Mouse (Mus musculus) c-Kit-positive CD71-positive TER-119-positive erythroid progenitor cells, embryonic 14.5 days (primary cell): ENCODE data around the gene Slc16a5.
"Not testable (repeated sequence)": the region's sequence is repeated elsewhere in the genome, so short reads cannot be mapped to it uniquely, and the experiment has no call there.

ENCODE experiments used
- DNase-seq: peaks from one replicate; pipeline ENCODE4 v3.0.0-alpha.2; 2013; ENCODE audit warnings: low spot score

Slc16a5 gene

GRCm38 (mm10) chr11:115481553-115482259 is 19.4 kb downstream of the Slc16a5 start:
- DNase-seq = no peak

DNA sequence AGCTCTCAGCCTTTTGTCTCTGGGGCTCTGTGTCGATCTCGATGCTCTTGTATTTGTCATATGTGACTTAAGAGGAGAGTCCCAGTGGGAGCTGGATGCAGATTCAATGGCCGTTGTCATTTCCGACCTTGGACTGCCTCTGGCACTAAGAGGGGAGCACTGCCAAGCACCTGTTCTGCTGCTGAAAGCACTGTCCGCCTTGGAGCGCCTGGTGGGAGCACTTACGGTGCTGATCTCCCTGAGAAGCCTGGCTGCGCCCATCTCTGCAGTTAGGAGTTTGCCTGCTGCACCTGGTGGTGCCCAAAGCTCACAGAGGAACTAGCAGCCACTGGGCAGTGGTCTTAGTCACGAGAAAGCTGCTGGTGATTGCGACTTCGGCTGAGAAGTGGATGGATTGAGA is 21.0 kb downstream of the Slc16a5 start:
- DNase-seq = no peak

DNA sequence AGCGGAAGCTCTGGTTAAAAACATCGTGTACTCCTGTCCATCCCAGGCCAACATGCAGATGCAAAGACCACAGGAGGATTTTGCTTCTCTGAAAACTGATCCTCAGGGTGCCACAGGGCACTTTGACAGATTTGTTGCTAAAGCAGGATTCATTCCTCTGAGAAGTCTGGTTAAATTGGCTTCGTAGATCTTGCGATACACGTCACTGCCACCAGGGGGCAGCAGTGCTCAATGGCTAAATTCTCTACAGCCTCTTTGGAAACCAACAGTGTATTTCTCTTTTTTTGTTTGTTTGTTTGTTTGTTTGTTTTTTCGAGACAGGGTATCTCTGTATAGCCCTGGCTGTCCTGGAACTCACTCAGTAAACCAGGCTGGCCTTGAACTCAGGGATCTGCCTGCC is 21.5 kb downstream of the Slc16a5 start:
- peak; percentile 83 for DNase-seq

- DNase-seq = no peak
These were observed 22.9 kb downstream of the Slc16a5 start for GRCm38 (mm10) chr11:115485155-115485554.

DNA sequence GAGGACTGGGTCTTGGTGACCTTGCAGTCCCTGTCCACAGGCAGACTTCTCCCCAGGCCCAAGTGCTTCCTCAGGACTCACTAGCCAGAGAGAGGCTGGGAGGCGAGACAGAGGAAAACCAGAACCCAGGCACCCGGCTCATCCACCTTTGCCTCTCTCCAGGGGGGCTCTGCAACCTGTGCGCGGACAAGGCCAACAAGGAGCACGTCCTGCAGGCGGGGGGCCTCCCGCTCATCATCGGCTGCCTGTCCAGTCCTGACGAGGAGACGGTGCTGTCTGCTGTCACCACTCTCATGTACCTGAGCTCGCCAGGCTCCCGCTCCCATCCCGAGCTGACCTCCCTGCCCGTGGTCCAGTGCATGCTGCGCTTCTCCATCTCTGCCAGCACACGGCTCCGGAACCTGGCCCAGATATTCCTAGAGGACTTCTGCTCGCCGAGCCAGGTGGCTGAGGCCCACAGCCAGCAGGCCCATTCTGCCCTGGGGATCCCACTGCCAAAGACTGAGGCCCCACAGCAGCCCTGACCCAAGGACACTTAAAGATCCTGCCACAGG is 26.4 kb downstream of the Slc16a5 start:
- DNase-seq = no peak

DNA sequence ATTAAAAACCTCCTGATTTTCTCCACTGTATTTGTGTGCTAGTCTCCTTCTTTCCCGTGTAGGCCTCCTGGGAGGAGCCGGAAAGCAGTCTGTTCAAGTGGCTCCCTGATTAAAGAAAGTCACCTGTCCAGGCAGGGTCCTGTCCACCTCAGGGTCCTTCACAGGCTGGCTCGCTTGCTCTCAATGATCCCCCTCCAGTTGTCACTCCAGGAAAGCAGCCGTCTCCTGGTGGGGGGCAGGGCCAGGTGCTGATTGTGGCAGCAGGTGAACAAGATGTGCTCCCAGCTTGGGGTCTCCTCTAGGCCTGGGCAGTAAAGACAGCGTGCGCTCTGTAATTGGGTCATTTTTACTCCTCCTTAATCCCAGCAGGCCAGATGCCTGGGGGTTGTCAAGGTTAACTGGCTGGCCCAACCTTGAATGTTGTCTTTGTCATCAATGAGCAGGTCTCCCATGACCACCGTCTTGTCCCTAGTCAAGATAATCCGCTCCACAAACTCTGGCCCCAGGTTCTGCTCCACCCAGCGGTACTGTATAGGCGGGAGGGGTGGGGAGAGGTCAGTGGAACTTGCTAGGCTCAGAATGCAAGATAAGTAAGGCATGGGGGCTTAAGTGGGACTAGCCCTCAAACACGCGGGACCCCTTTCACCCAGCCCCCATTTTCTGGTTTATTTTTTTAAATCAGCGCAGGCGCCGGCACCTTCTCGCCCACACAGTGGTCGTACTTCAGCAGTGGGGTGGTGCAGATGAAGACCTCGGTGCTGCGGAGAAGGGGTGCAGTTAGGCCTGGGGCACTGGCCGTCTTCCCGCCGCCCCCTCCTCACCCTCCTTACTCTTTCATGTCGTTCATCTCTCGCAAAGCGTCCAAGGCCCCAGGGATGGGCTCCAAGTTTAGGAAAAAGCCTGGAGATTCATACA is 28.4 kb downstream of the Slc16a5 start:
- no peak for DNase-seq

- peak; percentile 76 for DNase-seq
These were observed 29.2 kb downstream of the Slc16a5 start, which contains the start of gene Nt5c for GRCm38 (mm10) chr11:115491356-115492083. Nt5c (minus strand) TSS chr11:115491862.

GRCm38 (mm10) chr11:115492387-115492786 is 30.1 kb downstream of the Slc16a5 start:
- no peak for DNase-seq

- DNase-seq = not testable (repeated sequence)
These were observed 34.3 kb downstream of the Slc16a5 start for GRCm38 (mm10) chr11:115496559-115496958.

DNA sequence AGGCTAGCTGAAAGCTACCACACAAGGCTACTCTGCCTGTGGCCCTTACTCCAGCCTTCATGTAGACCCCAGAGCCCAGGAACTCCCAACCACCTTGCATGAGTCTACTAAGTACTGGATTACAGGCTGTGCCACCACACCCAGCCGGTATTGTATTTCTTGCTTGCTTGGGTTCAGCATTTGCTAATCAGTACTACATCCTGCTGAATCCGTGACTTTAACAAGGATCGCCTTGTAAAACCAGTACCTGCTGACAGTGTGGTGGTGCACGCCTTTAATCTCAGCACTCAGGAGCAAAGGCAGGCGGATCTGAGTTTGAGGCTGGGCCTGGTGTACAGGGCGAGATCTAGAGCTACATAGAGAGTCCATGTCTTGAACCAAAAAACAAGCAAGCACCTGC is 40.4 kb downstream of the Slc16a5 start:
- no peak for DNase-seq

DNA sequence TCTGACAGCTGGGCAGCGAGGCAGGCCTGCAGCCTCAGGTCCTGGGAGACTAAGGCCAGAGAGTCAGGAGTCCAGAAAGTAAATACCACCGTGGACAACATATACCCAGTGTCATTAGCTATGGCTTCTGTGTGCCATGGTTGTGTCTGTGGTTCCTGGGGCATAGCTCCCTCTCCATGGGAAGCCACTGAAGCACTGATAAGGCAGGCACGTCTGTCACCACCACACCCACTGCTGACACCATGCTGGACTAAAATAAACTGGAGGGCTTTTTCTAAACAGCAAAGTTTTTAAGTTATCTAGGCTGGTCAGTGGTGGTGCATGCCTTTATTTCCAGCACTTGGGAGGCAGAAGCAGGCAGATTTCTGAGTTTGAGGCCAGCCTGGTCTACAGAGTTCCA is 44.3 kb downstream of the Slc16a5 start:
- DNase-seq = peak; percentile 61

- no peak for DNase-seq
These were observed 45.8 kb downstream of the Slc16a5 start for GRCm38 (mm10) chr11:115508061-115508460.

DNA sequence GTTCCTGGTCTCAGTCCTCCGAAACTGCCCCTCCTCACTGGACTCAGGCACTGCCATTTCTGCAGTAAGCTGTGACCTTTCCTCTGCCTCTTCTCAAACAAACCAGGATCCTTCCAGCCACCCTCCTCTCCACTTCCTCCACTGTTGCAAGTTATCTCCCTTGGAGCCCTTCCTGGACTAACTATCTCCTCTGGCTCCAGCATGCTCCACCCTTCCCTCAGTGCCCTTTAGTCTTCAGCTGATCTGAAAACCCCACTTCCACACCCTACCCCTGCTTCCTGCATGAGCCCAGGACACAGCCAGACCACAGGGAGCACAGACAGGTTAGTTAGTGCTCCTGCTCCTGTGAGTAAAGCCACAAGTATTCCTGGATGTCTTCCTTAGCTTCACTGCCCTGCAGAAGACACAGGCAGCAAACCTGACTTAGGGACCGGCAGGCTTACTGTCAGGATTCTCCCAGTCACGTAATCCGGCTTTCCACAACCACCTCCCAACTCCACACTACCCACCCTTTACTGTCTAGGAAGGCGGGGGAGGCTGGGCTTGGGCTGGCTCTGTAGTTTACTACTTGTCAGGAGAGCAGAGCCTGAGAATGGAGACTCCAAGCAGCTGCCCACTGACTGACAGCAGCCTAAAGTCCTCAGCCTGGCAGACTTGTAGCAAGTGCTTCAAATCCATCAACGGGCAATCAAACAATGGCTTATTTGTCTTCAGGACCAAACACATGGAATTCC is 47.7 kb downstream of the Slc16a5 start:
- peak; percentile 39 for DNase-seq

DNA sequence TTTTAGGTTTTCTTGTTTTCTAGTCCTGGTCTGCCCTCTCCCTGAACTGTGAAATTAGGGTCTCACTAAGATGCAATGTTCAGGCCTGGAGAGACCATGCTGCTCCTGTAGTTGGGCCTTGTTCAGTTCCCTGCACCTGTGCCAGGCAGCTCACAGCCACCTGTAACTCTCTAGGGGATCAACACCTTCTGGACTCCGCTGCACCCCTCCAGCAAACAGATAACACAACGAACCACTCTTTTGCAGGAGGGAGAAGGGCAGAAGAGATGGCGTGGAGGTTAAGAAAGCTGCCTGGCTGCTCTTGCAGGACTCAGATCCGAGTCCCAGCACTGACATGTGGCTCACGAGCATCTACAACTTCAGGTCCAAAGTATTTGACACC is 48.2 kb downstream of the Slc16a5 start:
- DNase-seq = no peak

DNA sequence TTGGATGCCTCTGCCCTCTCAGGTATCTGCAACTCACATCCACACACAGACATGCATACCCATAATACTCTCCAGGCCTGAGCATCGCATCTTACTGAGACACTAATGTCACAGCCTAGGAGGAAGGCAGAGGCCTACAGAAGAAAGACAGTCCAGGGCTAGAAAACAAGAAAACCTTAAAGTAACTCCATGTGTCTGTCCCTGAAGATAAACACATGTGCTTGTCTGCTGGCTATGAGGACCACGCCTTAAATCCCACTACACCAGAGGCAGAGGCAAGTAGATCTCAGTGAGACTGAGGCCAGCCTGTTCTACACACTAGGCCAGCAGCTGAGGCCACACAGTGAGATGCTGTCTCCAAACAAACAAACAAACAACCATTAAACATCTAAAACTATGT is 48.8 kb downstream of the Slc16a5 start:
- peak; percentile 69 for DNase-seq

DNA sequence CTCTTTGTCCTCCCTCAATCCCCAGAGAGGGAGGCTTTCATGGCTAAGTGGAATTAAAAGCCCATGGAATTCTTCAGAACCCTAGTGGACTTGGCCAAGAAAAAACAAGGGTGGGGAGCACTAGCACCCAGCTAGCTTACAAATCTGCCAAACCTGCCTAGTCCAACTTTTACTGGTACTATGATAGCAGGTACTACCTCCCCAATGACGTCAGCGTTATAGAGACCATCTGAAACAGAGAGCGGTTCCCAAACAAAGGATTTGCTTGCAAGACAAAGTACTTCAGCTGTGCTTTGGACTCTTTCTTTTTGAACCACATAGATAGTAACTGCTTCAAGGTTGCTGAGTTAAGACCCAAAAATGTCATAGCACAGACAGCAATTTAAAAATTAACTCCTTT is 49.7 kb downstream of the Slc16a5 start:
- no peak for DNase-seq

DNA sequence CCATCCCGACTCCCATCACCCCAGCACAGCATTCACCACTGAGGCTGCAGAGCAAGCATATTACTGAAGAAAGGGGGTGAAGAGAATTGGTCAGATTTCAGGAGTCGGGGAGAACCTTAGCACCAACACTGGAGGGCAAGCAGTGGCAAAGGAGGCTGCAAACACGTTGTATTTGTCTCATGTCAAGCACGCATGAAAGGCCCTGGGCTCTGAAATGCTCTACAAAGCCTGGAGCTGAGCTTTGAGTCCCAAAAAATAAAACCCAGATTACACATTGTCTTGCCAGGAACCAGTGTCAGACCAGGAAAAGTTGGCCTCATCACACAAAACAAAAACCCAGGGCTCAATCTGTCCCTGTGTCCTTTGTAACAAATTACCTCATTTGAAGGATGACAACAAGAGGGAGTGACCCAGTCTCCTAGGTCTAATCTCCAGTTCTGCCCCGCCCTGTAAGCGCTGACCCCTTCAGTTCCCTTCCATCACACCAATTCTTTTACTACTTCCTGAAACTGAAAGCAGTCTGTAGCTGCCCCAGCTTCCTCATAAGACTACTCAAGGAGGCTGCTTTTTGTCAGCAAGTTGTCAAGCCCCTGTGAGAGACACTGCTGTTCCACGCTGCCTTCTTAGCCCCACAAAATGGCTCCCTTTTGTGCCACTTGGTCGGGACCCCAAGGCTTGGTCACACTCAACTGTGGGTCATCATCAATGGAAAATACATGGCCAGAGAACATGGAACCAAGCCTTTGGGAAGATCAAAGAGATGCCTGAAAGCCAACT is 50.3 kb downstream of the Slc16a5 start:
- peak; percentile 44 for DNase-seq

GRCm38 (mm10) chr11:115513271-115514237 is 51.3 kb downstream of the Slc16a5 start:
- peak; percentile 41 for DNase-seq

- peak; percentile 96 for DNase-seq
These were observed 52.0 kb downstream of the Slc16a5 start, which contains the start of gene Jpt1 for GRCm38 (mm10) chr11:115514238-115514663. Jpt1 (minus strand) TSS chr11:115514387.
